Mouse (Mus musculus): ENCODE results near the gene Rbfox2.

DNA sequence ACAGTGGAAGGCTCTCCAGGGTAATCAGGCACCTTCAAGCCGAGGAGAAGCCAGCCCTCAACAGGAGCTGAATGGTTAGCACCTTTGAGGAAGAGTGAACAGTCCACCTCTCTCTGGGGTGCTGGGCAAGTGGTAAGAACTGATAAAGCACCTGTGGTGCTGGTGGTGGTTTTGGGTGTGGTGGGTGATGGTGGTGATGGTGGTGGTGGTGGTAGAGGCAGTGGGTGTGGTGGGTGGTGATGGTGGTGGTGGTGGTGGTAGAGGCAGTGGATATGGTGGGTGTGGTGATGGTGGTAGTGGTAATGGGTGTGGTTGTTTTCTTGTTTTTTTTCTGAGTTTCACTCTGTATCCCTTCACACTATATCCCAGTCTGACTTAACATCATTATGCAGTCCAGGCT lies 253.8 kb downstream of the Rbfox2 start:
- TF ChIP-seq POLR2A (IDR thresholded peaks at IDR 0.05; ENCODE audit: insufficient read depth, low read length) (no peak), CTCF (IDR thresholded peaks at IDR 0.05; ENCODE audit: low read depth, low read length) (no peak), EP300 (IDR thresholded peaks at IDR 0.05; ENCODE audit: insufficient read depth, low read depth, low read length) (no peak)
